Comparison of ENCODE assay signal across 18 mouse cellular contexts in genomic region chr15:80650412-80650811, GRCm38 (mm10). TPM values are rescaled to one million over a fixed set of nuclear protein-coding genes. Genes with fewer than 3 reads are reported as not detected.
"Had no signal": no experiment of that assay in that cellular context is flagged by ENCODE, and none has a peak within 500 bp of the region (broad histone marks: within the 10 kb centered on the region; RNA-seq: fewer than 3 reads in every experiment).

No protein-coding gene starts in this region.

- H3K9ac ChIP-seq: liver, embryonic 12.5 days; liver, embryonic 14.5 days; lung, embryonic 14.5 days; neural tube, embryonic 13.5 days; neural tube, embryonic 15.5 days; stomach, embryonic 15.5 days had no signal

- H3K27me3 ChIP-seq: neural tube, embryonic 13.5 days; neural tube, embryonic 15.5 days; stomach, embryonic 15.5 days had no signal

- ATAC-seq: liver, embryonic 12.5 days; midbrain, embryonic 16.5 days had no signal

- DNase-seq: lung, adult 18-20 months; lung, embryonic 14.5 days; lung, postnatal 10 days; lung, postnatal 4 days; midbrain, embryonic 14.5 days; right cerebral cortex, postnatal 25 days; thymus, adult 2 months; thymus, postnatal 25 days; thymus, postnatal 4 days had no signal

- H3K27ac ChIP-seq: liver, embryonic 12.5 days; liver, embryonic 14.5 days; neural tube, embryonic 13.5 days; neural tube, embryonic 15.5 days; stomach, embryonic 15.5 days; stomach, postnatal 0 days had no signal

- H3K9me3 ChIP-seq: liver, embryonic 12.5 days; neural tube, embryonic 13.5 days; neural tube, embryonic 15.5 days; stomach, embryonic 15.5 days had no signal

- H3K36me3 ChIP-seq: neural tube, embryonic 13.5 days; neural tube, embryonic 15.5 days; stomach, embryonic 15.5 days had no signal

- H3K4me2 ChIP-seq: liver, embryonic 12.5 days; lung, embryonic 14.5 days; midbrain, embryonic 11.5 days; neural tube, embryonic 13.5 days; neural tube, embryonic 15.5 days; stomach, embryonic 15.5 days had no signal

- H3K4me3 ChIP-seq: liver, embryonic 12.5 days; myocyte; neural tube, embryonic 13.5 days; neural tube, embryonic 15.5 days; stomach, embryonic 15.5 days had no signal

RNA-seq across cellular contexts. Expression of gene Fam83f, which starts 21.2 kb away (rescaled TPM):
- polyA plus RNA-seq: myocyte had no signal
